Mouse (Mus musculus) intestine, embryonic 14.5 days (tissue): ENCODE data around the gene Grk3. TPM values are rescaled to one million over a fixed set of nuclear protein-coding genes. Genes with fewer than 3 reads are reported as not detected.

Source experiments
- ATAC-seq: fragments of 200-750 bp; cut with Nextera tagmentation; replicated peaks from 2 replicates; pipeline ENCODE4 v1.8.0; 2017; ENCODE audit warnings: low read depth, moderate number of reproducible peaks, moderate TSS enrichment, moderate library complexity; ENCODE audit not compliant: low FRiP score, low TSS enrichment
- DNase-seq: peaks from one replicate; pipeline ENCODE4 v3.0.0-alpha.2; 2018; ENCODE audit warnings: low spot score
- H3K27ac ChIP-seq: fragments of 300-500 bp; sonication (generic); 2 replicates; pipeline ENCODE4 v1.5.1; 2014; ENCODE audit warnings: low read depth, mild to moderate bottlenecking, control low read depth
- H3K27me3 ChIP-seq: fragments of 300-500 bp; sonication (generic); replicated peaks from 2 replicates; pipeline ENCODE4 v1.6.1; 2014; ENCODE audit warnings: low read length, control low read depth; ENCODE audit not compliant: control insufficient read depth, insufficient read depth
- H3K36me3 ChIP-seq: fragments of 300-500 bp; sonication (generic); 2 replicates; pipeline ENCODE4 v1.6.1; 2014; ENCODE audit warnings: low read length, control low read depth; ENCODE audit not compliant: control insufficient read depth, insufficient read depth
- H3K4me1 ChIP-seq: fragments of 300-500 bp; sonication (generic); replicated peaks from 2 replicates; pipeline ENCODE4 v1.6.1; 2014; ENCODE audit warnings: low read length, control low read depth, mixed read lengths; ENCODE audit not compliant: control insufficient read depth, insufficient read depth
- H3K4me2 ChIP-seq: fragments of 300-500 bp; sonication (generic); 2 replicates; pipeline ENCODE4 v1.6.1; 2014; ENCODE audit warnings: low read length
- H3K4me3 ChIP-seq: fragments of 300-500 bp; sonication (generic); 2 replicates; pipeline ENCODE4 v1.5.1; 2014; ENCODE audit warnings: low read depth, low read length, control low read depth, mixed read lengths
- H3K9ac ChIP-seq: fragments of 300-500 bp; sonication (generic); 2 replicates; pipeline ENCODE4 v1.6.1; 2014; ENCODE audit warnings: mild to moderate bottlenecking, low read length
- H3K9me3 ChIP-seq: fragments of 300-500 bp; sonication (generic); 2 replicates; pipeline ENCODE4 v1.6.1; 2016; ENCODE audit warnings: low read length, control low read depth; ENCODE audit not compliant: control insufficient read depth
- WGBS: fragments of 180-500 bp; shearing (Covaris S2); extraction: QIAGEN DNeasy Blood & Tissue Kit; methylation state at CpG from one replicate; pipeline ENCODE4 v1.1.7; 2014; 5-methylcytosine and 5-hydroxymethylcytosine counted together
- polyA plus RNA-seq: library from polyadenylated mRNA; unstranded; fragments of >200 nt; fragmentation: Nextera tagmentation; extraction: Ambion mirVana; gene quantifications from 2 replicates; pipeline ENCODE4 v1.2.1, GENCODE M21; 2014

Gene Grk3
- polyA plus RNA-seq, 1 experiment from 2014 or later: 15.7 TPM

- 83% methylated on average over 6 of the region's 6 CpGs for WGBS
- no peak for ATAC-seq
- peaks cover 18% of the 10 kb centered on the region for H3K4me1 ChIP-seq
- H3K27ac ChIP-seq: no peak overlapping the region
- H3K9me3 ChIP-seq: no peaks in the 10 kb centered on the region
- H3K4me3 ChIP-seq: no peak overlapping the region
- DNase-seq: no peak
- H3K4me2 ChIP-seq: no peak overlapping the region
- no peak overlapping the region for H3K9ac ChIP-seq
- H3K27me3 ChIP-seq: no peaks in the 10 kb centered on the region
- H3K36me3 ChIP-seq: no peaks in the 10 kb centered on the region
Observed at GRCm38 (mm10) chr5:113038601-113039000, 23.0 kb upstream of the Grk3 start.

GRCm38 (mm10) chr5:113035094-113036047 lies 19.8 kb upstream of the Grk3 start:
- ATAC-seq (no peak), DNase-seq (no peak)
- Histone ChIP-seq H3K27ac (no peak overlapping the region), H3K4me3 (no peak overlapping the region), H3K9me3 (no peaks in the 10 kb centered on the region), H3K4me2 (no peak overlapping the region), H3K9ac (no peak overlapping the region), H3K36me3 (no peaks in the 10 kb centered on the region), H3K4me1 (peaks cover 5% of the 10 kb centered on the region), H3K27me3 (no peaks in the 10 kb centered on the region)
- WGBS: 54% methylated on average over 10 of the region's 10 CpGs

DNA sequence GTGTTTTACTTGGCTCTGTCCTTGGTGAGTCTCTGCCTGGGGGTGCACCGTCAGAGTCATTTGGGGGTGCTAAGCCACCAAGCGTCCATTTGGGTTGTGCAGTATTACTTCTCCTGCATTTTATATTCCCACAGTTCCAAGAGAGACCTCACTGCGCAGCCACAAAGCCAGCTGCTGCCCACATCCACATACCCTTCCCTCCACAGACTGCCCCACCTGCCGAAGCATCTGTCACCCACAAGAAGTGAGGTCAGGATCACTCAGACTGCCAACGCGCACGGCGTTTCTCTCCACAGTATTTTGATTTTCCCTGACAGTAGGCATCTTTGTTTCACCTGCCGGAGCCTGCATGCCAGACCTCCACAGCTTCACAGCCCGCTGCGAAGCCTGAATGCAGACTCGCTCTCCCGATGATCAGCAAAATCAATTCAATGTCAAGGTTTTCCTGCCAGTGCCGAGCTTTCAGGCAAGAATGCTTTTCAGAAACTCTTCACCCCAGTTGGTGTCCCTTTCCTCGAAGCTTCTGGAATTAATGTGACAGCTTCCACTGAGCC lies 15.7 kb upstream of the Grk3 start:
- Histone ChIP-seq H3K27ac (no peak overlapping the region), H3K4me3 (no peak overlapping the region), H3K4me2 (no peak overlapping the region), H3K9me3 (no peaks in the 10 kb centered on the region), H3K36me3 (no peaks in the 10 kb centered on the region), H3K4me1 (peaks cover 5% of the 10 kb centered on the region), H3K27me3 (no peaks in the 10 kb centered on the region), H3K9ac (no peak overlapping the region)
- no peak for ATAC-seq
- DNase-seq: no peak
- WGBS: 71% methylated on average over 15 of the region's 15 CpGs

DNA sequence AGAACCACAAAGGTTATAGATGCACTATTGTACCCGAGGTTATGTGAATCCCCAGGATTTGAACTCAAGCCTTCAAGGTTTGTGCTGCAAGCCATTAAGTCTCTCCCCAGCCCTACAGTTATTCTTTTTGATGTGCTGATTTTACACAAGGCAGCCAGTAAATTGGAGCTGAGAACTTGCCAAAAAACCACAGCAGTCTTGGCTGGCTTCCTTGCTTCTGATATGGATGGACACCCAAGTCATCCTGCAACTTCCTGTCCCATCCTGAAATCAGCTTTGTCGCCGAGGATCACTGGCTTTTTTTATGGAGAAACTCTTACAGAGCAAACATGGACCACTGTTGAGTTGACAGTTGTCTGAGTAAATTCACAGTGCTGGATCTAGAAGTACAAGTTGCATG lies 14.5 kb upstream of the Grk3 start:
- DNase-seq (no peak), ATAC-seq (no peak)
- Histone ChIP-seq H3K4me3 (no peak overlapping the region), H3K36me3 (no peaks in the 10 kb centered on the region), H3K27me3 (no peaks in the 10 kb centered on the region), H3K9me3 (no peaks in the 10 kb centered on the region), H3K27ac (no peak overlapping the region), H3K9ac (no peak overlapping the region), H3K4me2 (no peak overlapping the region), H3K4me1 (no peaks in the 10 kb centered on the region; the same call in 1 of the 2 replicates)
- WGBS: 63% methylated on average over 3 of the region's 3 CpGs

DNA sequence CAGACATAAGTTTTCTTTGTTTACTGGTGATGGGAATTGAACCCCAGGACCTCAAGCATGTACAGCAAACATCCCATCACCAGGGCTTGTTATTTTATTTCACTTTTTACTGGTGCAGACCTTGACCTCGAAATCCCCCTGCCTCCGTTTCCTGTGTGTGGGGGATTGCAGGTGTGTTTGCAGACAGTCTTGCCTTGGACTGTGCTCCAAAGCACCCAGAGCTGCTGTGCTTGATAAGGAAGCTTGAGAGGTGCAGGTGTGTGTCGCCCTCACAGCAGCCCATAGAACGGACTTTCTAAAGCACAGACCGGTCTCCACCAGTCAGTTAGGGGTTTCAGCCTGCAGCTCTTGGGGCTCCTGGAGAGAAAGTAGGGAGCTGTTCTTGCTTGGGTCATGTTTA lies 11.1 kb upstream of the Grk3 start:
- Histone ChIP-seq H3K9ac (no peak overlapping the region), H3K4me2 (no peak overlapping the region), H3K4me3 (no peak overlapping the region), H3K27ac (no peak overlapping the region), H3K27me3 (no peaks in the 10 kb centered on the region), H3K4me1 (peaks cover 19% of the 10 kb centered on the region; the same call in 1 of the 2 replicates), H3K36me3 (no peaks in the 10 kb centered on the region), H3K9me3 (no peaks in the 10 kb centered on the region)
- no peak for ATAC-seq
- no peak for DNase-seq
- WGBS: 70% methylated on average over 5 of the region's 5 CpGs

GRCm38 (mm10) chr5:113024154-113024764 lies 8.7 kb upstream of the Grk3 start:
- H3K36me3 ChIP-seq: no peaks in the 10 kb centered on the region
- peak; percentile 85 for DNase-seq
- peak overlapping the region; percentile 42 for H3K4me2 ChIP-seq
- H3K4me3 ChIP-seq: no peak overlapping the region
- H3K4me1 ChIP-seq: peaks cover 19% of the 10 kb centered on the region; the same call in 1 of the 2 replicates
- no peaks in the 10 kb centered on the region for H3K27me3 ChIP-seq
- WGBS: 15% methylated on average over 18 of the region's 18 CpGs
- no peaks in the 10 kb centered on the region for H3K9me3 ChIP-seq
- H3K9ac ChIP-seq: peak overlapping the region; percentile 22; the same call in 1 of the 2 replicates
- peak overlapping the region; percentile 76 for H3K27ac ChIP-seq
- ATAC-seq: peak; percentile 87

- Histone ChIP-seq H3K9me3 (no peaks in the 10 kb centered on the region), H3K4me3 (no peak overlapping the region), H3K27me3 (no peaks in the 10 kb centered on the region), H3K4me1 (peaks cover 15% of the 10 kb centered on the region), H3K4me2 (no peak overlapping the region), H3K9ac (no peak overlapping the region), H3K36me3 (no peaks in the 10 kb centered on the region), H3K27ac (no peak overlapping the region)
- ATAC-seq: no peak
- WGBS: 47% methylated on average over 8 of the region's 8 CpGs
- DNase-seq: no peak
Observed at GRCm38 (mm10) chr5:113018190-113018589, 2.6 kb upstream of the Grk3 start.

GRCm38 (mm10) chr5:113017004-113017403 lies 1.4 kb upstream of the Grk3 start:
- H3K4me2 ChIP-seq: no peak overlapping the region
- no peak overlapping the region for H3K4me3 ChIP-seq
- H3K36me3 ChIP-seq: no peaks in the 10 kb centered on the region
- H3K27me3 ChIP-seq: no peaks in the 10 kb centered on the region
- peaks cover 14% of the 10 kb centered on the region for H3K4me1 ChIP-seq
- DNase-seq: no peak
- no peak for ATAC-seq
- WGBS: 84% methylated on average over 1 of the region's 1 CpGs
- no peaks in the 10 kb centered on the region for H3K9me3 ChIP-seq
- H3K9ac ChIP-seq: no peak overlapping the region
- no peak overlapping the region for H3K27ac ChIP-seq
